Mouse (Mus musculus): ENCODE data around the gene Tuba1c. TPM values are rescaled to one million over a fixed set of nuclear protein-coding genes. Genes with fewer than 3 reads are reported as not detected.

Gene Tuba1c
- polyA plus RNA-seq, 1 experiment from 2014 or later = 107 TPM

DNA sequence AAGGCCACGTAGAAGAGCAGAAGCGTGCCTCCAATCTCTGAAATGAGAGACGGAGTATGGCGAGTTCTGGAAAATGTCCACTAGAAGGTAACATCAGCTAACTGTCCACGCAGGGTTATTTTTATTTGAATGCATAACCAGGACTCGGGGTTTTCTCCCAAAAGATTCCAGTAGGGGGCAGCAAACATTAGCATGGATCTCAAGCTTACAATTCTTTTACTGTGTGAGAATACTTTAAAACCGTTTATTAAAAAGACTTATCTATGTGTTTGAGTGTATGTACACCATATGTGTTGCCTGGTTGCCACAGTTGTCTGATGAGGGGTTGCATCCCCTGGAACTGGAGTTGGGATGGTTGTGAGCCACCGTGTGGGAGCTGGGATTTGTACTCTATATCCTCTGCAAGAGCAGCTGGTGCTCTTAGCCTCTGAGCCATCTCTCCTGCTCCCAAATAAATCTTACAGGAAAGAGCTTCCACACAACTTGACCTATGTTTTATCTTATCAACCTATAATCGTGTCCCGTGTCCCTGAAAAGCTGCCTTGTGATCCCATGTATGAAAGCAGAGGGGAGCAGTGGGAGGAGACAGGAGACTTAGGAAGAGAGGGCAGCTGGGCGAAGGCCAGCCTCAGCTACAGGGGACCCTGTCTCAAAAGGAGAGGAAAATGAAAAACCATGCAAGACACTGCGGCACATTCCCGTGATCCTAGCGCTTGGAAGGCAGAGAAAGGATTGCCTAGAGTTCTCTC, 29.0 kb upstream of the Tuba1c start:
- H3K4me3 ChIP-seq (replicated peaks) = no peak overlapping the region
- 41% methylated on average over 14 of the region's 14 CpGs for WGBS
- peaks cover 27% of the 10 kb centered on the region for H3K4me1 ChIP-seq
- no peak overlapping the region for H3K9ac ChIP-seq
- H3K27ac ChIP-seq = no peak overlapping the region; the same call in 1 of the 2 replicates
- ATAC-seq (ENCODE audit: low FRiP score) = no peak
- peaks cover 4% of the 10 kb centered on the region; the same call in 1 of the 2 replicates for H3K27me3 ChIP-seq
- H3K36me3 ChIP-seq (replicated peaks) = no peaks in the 10 kb centered on the region
- no peaks in the 10 kb centered on the region for H3K9me3 ChIP-seq
- H3K4me2 ChIP-seq = no peak overlapping the region; the same call in 1 of the 2 replicates

DNA sequence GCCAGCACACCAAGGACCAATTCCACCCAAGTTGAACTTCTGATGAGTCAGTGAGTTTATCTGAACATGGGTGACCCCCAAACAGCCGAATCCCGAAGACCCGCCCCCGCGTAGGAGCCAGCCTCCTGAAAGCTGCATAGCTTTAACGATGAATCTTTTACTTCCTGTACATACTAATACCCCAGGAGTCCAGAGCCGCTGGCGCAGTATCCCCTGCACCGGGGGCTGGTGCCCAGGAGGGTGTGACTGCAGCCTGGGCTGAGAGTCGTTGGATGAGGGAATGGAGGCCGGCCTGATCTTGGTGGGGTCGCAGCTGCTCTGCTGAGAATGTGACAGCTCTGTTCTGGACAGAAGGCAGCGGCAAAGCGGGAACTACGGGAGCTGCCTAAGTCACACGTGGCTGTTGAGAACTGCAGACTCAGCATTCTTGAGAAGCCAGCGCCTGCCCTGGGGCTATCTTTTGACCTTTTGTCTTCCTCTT, 28.2 kb upstream of the Tuba1c start:
- Histone ChIP-seq H3K27ac (no peak overlapping the region), H3K4me2 (peak overlapping the region; percentile 40), H3K36me3 (replicated peaks) (no peaks in the 10 kb centered on the region), H3K27me3 (peaks cover 4% of the 10 kb centered on the region; the same call in 1 of the 2 replicates), H3K4me1 (peaks cover 27% of the 10 kb centered on the region), H3K9ac (no peak overlapping the region), H3K9me3 (no peaks in the 10 kb centered on the region), H3K4me3 (replicated peaks) (0 out of 2 replicates have a peak overlapping the region, but pooled peaks have one; percentile 6)
- 18% methylated on average over 17 of the region's 17 CpGs for WGBS
- ATAC-seq (ENCODE audit: low FRiP score) = no peak

DNA sequence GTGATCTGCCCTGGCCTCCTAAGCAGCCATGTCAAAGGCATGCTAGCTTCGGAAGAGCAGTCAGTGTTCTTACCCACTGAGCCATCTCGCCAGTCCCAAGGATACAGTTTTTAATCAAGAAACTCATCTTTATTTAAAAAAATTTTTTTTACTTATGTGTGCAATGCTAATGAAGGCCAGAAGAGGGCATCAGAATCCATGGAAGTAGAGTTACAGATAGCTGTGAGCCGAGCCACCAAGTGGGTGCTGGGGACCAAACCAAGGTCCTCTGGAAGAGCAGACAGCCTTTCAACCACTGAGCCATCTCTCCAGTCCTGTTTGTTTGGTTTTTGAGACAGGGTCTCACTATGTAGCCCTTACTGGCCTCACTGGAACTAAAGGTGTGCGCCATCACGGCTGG, 26.1 kb upstream of the Tuba1c start:
- Histone ChIP-seq H3K9me3 (no peaks in the 10 kb centered on the region), H3K4me3 (replicated peaks) (no peak overlapping the region), H3K27me3 (peaks cover 4% of the 10 kb centered on the region; the same call in 1 of the 2 replicates), H3K36me3 (replicated peaks) (no peaks in the 10 kb centered on the region), H3K4me2 (no peak overlapping the region), H3K4me1 (peaks cover 16% of the 10 kb centered on the region), H3K27ac (no peak overlapping the region), H3K9ac (no peak overlapping the region)
- no peak for ATAC-seq (ENCODE audit: low FRiP score)
- WGBS = 95% methylated on average over 5 of the region's 5 CpGs

DNA sequence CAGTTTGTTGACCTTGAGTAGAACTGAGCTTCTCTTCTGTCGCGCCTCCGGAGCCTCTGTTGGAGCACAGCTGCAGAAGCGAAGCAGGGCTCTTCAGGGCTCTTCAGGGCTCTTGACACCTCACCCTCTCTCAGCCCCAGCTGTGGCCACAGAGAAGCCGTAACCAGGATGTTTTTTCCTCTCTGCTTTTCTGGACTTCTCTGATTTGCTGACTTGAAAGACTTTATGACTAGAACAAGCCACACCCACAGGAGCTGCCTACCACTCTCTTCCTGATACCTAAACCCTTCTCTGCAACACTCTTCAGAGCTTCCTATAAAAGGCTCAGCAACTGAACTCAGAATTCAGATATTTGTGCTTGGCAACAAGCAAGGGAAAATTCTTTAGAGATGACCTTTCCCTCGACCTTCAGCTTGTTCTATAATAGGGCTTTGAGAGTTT, 20.9 kb upstream of the Tuba1c start:
- H3K4me3 ChIP-seq (replicated peaks) = no peak overlapping the region
- 69% methylated on average over 6 of the region's 6 CpGs for WGBS
- H3K4me1 ChIP-seq = no peaks in the 10 kb centered on the region
- no peaks in the 10 kb centered on the region for H3K27me3 ChIP-seq
- H3K36me3 ChIP-seq (replicated peaks) = no peaks in the 10 kb centered on the region
- no peak overlapping the region for H3K4me2 ChIP-seq
- ATAC-seq (ENCODE audit: low FRiP score) = no peak
- no peaks in the 10 kb centered on the region for H3K9me3 ChIP-seq
- H3K9ac ChIP-seq = no peak overlapping the region
- no peak overlapping the region for H3K27ac ChIP-seq

DNA sequence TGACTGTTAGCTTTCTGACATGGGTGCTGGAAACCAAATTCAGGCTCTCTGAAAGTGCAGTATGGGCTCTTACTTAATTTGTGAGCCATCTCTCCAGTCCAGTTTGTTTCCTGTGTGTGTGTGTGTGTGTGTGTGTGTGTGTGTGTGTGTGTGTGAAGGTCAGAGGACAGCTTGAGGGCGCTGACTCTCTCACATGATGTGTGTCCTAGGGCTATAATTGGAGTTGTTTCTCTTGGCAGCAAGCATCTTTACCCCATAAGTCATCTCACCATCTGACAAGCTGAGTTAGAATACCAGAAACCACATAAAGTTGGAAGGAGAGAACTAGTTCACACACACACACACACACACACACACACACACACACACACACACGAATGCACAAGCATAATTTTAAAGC, 18.8 kb upstream of the Tuba1c start:
- no peak overlapping the region for H3K4me2 ChIP-seq
- no peak overlapping the region for H3K4me3 ChIP-seq (replicated peaks)
- no peaks in the 10 kb centered on the region for H3K36me3 ChIP-seq (replicated peaks)
- H3K4me1 ChIP-seq = no peaks in the 10 kb centered on the region
- no peaks in the 10 kb centered on the region for H3K27me3 ChIP-seq
- ATAC-seq (ENCODE audit: low FRiP score) = no peak
- 91% methylated on average over 2 of the region's 2 CpGs for WGBS
- no peak overlapping the region for H3K9ac ChIP-seq
- H3K27ac ChIP-seq = no peak overlapping the region
- no peaks in the 10 kb centered on the region for H3K9me3 ChIP-seq

DNA sequence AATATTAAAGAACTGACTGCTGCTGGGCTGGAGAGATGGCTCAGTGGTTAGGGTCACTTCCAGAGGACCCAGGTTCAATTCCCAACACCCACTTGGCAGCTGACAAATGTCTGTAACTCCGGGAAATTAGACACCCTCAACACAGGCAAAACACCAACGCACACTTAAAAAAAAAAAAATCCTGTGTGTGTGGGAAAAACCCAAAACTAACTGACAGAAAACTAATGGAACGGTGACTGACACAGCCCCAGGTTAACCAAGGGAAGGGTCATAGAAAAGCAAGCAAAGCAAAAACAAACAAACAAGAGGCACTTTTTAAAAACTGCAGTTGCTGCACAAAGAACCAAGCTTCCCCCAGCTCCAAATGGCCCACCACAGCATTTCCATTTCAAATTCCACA, 17.7 kb upstream of the Tuba1c start:
- Histone ChIP-seq H3K9me3 (no peaks in the 10 kb centered on the region), H3K9ac (no peak overlapping the region), H3K4me3 (replicated peaks) (no peak overlapping the region), H3K4me1 (no peaks in the 10 kb centered on the region), H3K4me2 (no peak overlapping the region), H3K27me3 (no peaks in the 10 kb centered on the region), H3K27ac (no peak overlapping the region), H3K36me3 (replicated peaks) (no peaks in the 10 kb centered on the region)
- WGBS = 92% methylated on average over 3 of the region's 3 CpGs
- ATAC-seq (ENCODE audit: low FRiP score) = no peak

DNA sequence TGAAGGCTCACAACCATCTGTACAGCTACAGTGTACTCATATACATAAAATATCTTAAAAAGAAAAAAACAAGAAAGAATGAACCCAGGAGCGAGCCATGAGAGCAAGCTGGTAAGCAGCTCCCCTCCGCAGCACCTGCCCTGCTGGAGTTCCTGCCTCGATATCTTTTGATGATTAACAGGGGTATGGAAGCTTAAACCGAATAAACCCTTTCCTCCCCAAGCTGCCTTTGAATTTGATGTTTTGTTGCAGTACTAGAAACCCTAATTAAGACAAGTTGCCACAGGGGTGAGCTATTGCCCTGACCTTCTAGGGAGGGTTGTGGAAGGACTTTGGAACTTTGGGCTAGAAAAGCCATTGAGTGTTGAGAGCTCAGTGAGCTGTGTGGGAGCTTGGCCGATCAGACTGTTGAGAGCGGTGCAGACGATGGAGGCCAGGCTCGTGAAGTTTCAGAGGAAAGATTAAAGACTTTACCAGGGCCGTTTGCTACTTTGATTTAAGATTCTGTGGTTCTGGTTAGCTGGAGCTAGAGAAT, 15.1 kb upstream of the Tuba1c start:
- no peak overlapping the region for H3K4me2 ChIP-seq
- H3K4me1 ChIP-seq = peaks cover 11% of the 10 kb centered on the region
- ATAC-seq (ENCODE audit: low FRiP score) = no peak
- H3K9me3 ChIP-seq = no peaks in the 10 kb centered on the region
- no peaks in the 10 kb centered on the region for H3K36me3 ChIP-seq (replicated peaks)
- H3K27me3 ChIP-seq = 0 out of 2 replicates have a peak, but pooled peaks cover 5% of the 10 kb centered on the region
- H3K4me3 ChIP-seq (replicated peaks) = no peak overlapping the region
- H3K9ac ChIP-seq = no peak overlapping the region
- H3K27ac ChIP-seq = no peak overlapping the region
- 75% methylated on average over 9 of the region's 9 CpGs for WGBS

DNA sequence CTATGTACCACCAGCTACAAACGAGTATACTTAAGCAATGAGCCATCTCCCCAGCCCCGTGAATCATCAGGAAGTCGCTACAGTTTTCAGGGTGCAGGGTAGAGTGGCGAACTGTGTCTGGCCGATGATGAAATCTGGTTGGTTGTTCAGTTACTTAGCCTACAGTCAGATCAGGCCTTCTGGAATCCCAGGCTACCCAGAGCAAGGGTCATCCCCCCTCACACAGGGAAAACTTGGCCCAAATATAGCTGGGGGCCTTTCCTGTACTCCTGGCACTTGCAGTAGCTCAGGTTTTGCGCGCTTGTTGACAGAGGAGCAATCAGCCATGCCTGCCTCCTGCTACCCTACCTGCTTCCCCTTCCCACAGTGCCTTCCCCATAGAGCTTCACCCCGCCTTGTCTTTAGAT, 12.3 kb upstream of the Tuba1c start:
- no peak overlapping the region for H3K27ac ChIP-seq
- no peaks in the 10 kb centered on the region for H3K9me3 ChIP-seq
- ATAC-seq (ENCODE audit: low FRiP score) = no peak
- no peak overlapping the region for H3K9ac ChIP-seq
- WGBS = 83% methylated on average over 8 of the region's 8 CpGs
- no peaks in the 10 kb centered on the region for H3K36me3 ChIP-seq (replicated peaks)
- H3K27me3 ChIP-seq = 0 out of 2 replicates have a peak, but pooled peaks cover 5% of the 10 kb centered on the region
- H3K4me2 ChIP-seq = no peak overlapping the region
- peaks cover 11% of the 10 kb centered on the region for H3K4me1 ChIP-seq
- H3K4me3 ChIP-seq (replicated peaks) = no peak overlapping the region

DNA sequence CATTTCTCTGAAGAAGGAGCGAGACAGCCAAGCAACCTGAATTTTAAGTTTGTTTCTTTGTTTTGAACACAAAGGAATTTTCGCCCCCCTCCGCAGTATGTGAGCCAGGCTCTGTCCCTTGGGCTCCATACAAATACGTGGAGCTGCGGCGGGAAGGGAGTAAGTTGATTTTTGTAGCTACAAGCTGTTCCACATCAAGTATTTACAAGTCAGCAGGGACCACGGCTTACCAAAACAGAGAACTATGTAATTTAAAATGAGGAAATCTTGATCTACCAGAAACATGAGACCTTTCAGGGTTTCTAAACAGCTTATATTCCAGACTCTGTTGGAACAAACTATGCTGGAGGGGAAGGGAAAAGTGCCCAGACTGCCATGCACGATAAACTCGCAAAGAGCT, 11.7 kb upstream of the Tuba1c start:
- Histone ChIP-seq H3K4me3 (replicated peaks) (no peak overlapping the region), H3K4me1 (peaks cover 11% of the 10 kb centered on the region), H3K36me3 (replicated peaks) (no peaks in the 10 kb centered on the region), H3K9me3 (no peaks in the 10 kb centered on the region), H3K27ac (no peak overlapping the region), H3K9ac (no peak overlapping the region; the same call in 1 of the 2 replicates), H3K4me2 (no peak overlapping the region), H3K27me3 (0 out of 2 replicates have a peak, but pooled peaks cover 5% of the 10 kb centered on the region)
- 64% methylated on average over 9 of the region's 9 CpGs for WGBS
- no peak for ATAC-seq (ENCODE audit: low FRiP score)

DNA sequence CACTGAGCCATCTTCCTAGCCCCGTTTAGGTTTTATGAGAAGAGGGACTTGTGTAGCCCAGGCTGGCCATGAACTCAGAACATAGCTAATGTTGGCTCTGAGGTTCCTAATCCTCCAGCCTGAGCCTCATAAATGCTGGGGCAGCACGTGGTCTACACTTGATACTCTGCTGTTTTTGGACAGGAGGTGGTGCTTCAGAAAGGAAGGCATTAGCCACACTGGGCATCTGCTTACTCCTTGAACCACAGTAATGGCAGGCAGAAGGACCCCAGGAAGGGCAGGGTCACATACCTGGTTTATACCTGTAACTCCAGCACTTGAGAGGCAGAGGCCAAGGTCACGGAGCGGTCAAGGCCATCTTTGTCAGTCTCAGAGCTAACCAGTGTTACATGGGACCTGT, 11.1 kb upstream of the Tuba1c start:
- H3K9me3 ChIP-seq = no peaks in the 10 kb centered on the region
- no peaks in the 10 kb centered on the region for H3K36me3 ChIP-seq (replicated peaks)
- H3K4me2 ChIP-seq = no peak overlapping the region
- ATAC-seq (ENCODE audit: low FRiP score) = no peak
- no peak overlapping the region for H3K27ac ChIP-seq
- WGBS = 89% methylated on average over 4 of the region's 4 CpGs
- no peak overlapping the region for H3K4me3 ChIP-seq (replicated peaks)
- peaks cover 11% of the 10 kb centered on the region for H3K4me1 ChIP-seq
- H3K27me3 ChIP-seq = 0 out of 2 replicates have a peak, but pooled peaks cover 5% of the 10 kb centered on the region
- no peak overlapping the region for H3K9ac ChIP-seq

DNA sequence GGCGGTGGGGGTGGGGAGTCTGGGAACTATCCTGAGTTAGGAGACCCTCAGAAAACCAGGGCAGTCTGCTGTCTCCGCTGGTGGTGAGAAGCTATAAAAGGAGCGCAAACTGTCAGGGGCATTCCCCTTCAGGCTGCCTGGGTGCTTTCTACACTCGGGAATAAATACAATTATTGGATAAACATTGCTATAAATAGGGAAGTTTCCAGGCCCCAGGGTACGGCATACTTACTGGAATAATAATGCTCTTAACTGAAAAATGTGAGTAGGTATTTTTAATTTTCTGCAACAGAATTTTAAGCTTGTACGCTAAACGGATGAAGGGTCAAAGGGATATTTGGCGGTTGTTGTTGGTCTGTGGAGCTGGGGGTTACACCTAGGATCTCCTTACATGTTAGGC, 10.3 kb upstream of the Tuba1c start:
- Histone ChIP-seq H3K9ac (no peak overlapping the region), H3K9me3 (no peaks in the 10 kb centered on the region), H3K4me1 (peaks cover 11% of the 10 kb centered on the region), H3K36me3 (replicated peaks) (no peaks in the 10 kb centered on the region), H3K4me2 (no peak overlapping the region), H3K27ac (no peak overlapping the region), H3K27me3 (0 out of 2 replicates have a peak, but pooled peaks cover 5% of the 10 kb centered on the region), H3K4me3 (replicated peaks) (no peak overlapping the region)
- no peak for ATAC-seq (ENCODE audit: low FRiP score)
- 65% methylated on average over 8 of the region's 8 CpGs for WGBS

DNA sequence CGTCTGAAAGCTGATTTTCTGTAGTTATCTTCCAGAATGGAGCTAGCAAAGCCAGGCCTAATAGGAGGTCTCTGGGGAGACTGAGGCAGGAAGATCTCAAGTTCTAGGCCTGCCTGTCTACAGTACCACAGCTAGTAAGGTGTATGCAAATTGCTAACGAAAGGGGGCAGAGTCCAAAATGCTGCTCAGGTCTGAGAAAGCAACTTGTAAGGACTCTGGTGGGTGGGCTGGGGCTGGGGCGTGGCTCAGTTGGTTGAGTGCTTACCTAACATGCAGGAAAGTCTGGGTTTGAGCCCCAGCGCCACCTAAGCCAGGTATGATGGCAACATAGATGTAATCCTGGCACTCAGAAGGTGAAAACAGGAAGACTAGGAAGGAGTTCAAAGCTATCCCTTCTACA, 9.5 kb upstream of the Tuba1c start:
- no peak overlapping the region for H3K9ac ChIP-seq
- no peaks in the 10 kb centered on the region for H3K9me3 ChIP-seq
- H3K27ac ChIP-seq = no peak overlapping the region
- 0 out of 2 replicates have a peak, but pooled peaks cover 5% of the 10 kb centered on the region for H3K27me3 ChIP-seq
- ATAC-seq (ENCODE audit: low FRiP score) = no peak
- no peak overlapping the region for H3K4me3 ChIP-seq (replicated peaks)
- no peaks in the 10 kb centered on the region for H3K36me3 ChIP-seq (replicated peaks)
- whole genome bisulfite sequencing = 87% methylated on average over 4 of the region's 4 CpGs
- H3K4me1 ChIP-seq = peaks cover 11% of the 10 kb centered on the region
- no peak overlapping the region for H3K4me2 ChIP-seq

Data from forebrain, embryonic 12.5 days (tissue).